Mouse (Mus musculus): ENCODE results near the gene Cars. TPM values are rescaled to one million over a fixed set of nuclear protein-coding genes. Genes with fewer than 3 reads are reported as not detected.
"Not testable (repeated sequence)": the region's sequence is repeated elsewhere in the genome, so short reads cannot be mapped to it uniquely, and the experiment has no call there.

Gene Cars
- polyA plus RNA-seq (2015; fragmentation: Nextera tagmentation; extraction: Ambion mirVana): 80.5 and 89.3 TPM in 2 replicates

- Histone ChIP-seq H3K9ac (replicated peaks; ENCODE audit: low read depth, low read length) (peak within 1 kb of the TSS; percentile 94), H3K27me3 (replicated peaks; ENCODE audit: control insufficient read depth, insufficient read depth, low read length) (no peaks in the 10 kb centered on the region)
- ATAC-seq: peak; percentile 99
Measured at GRCm38 (mm10) chr7:143599428-143600230, at the start of gene Cars. TSS of gene Cars (minus strand) at chr7:143600090.

GRCm38 (mm10) chr7:143649034-143649768 is 49.3 kb upstream of the Cars start, which contains the start of gene Tnfrsf22:
TSS of gene Tnfrsf22 (minus strand) at chr7:143649661.
- H3K9me3 ChIP-seq (ENCODE audit: control insufficient read depth, low read length): no peaks in the 10 kb centered on the region
- H3K27me3 ChIP-seq (replicated peaks; ENCODE audit: control insufficient read depth, insufficient read depth, low read length): no peaks in the 10 kb centered on the region
- peak; percentile 100 for ATAC-seq
- H3K9ac ChIP-seq (replicated peaks; ENCODE audit: low read depth, low read length): peak within 1 kb of the TSS; percentile 73
- WGBS: 1% methylated on average over 39 of the region's 39 CpGs
- H3K36me3 ChIP-seq (ENCODE audit: control insufficient read depth, insufficient read depth): no peaks in the 10 kb centered on the region
- peak within 1 kb of the TSS; percentile 81 for H3K4me3 ChIP-seq (replicated peaks; ENCODE audit: low read length)
- no peak within 1 kb of the TSS for H3K27ac ChIP-seq (ENCODE audit: low read length)
- H3K4me2 ChIP-seq (ENCODE audit: low read length): peak within 1 kb of the TSS; percentile 91
- peaks cover 2% of the 10 kb centered on the region; the same call in 1 of the 2 replicates for H3K4me1 ChIP-seq (replicated peaks; ENCODE audit: control insufficient read depth, insufficient read depth, low read length)

More at GRCm38 (mm10) chr7:143599428-143600230, at the start of gene Cars:
- Histone ChIP-seq H3K27ac (ENCODE audit: low read length) (peak within 1 kb of the TSS; percentile 67; the same call in 1 of the 2 replicates), H3K36me3 (ENCODE audit: control insufficient read depth, insufficient read depth) (no peaks in the 10 kb centered on the region), H3K4me2 (ENCODE audit: low read length) (peak within 1 kb of the TSS; percentile 93), H3K4me1 (replicated peaks; ENCODE audit: control insufficient read depth, insufficient read depth, low read length) (peaks cover 20% of the 10 kb centered on the region), H3K4me3 (replicated peaks; ENCODE audit: low read length) (peak within 1 kb of the TSS; percentile 59), H3K9me3 (ENCODE audit: control insufficient read depth, low read length) (no peaks in the 10 kb centered on the region)
- 2% methylated on average over 35 of the region's 35 CpGs for WGBS

DNA sequence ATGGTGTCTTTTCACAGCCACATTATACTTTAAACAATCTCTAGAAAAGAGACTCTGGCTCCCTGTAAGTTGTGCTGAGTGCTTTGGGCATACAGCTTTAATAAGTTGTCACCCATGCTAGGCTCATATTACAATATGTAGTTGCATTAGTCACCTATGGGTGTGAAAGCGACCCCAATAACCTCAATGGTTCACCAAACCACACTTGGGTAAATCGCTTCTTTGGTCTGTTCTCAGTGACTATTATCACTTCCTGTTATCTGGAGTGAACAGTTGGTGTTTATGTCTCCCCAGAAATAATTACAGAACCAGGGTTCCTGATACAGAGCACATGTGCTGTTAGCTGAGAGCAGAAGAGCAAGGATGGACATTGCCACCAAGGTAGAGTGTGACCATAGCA is 44.1 kb upstream of the Cars start:
- not testable (repeated sequence) for H3K4me1 ChIP-seq (replicated peaks; ENCODE audit: control insufficient read depth, insufficient read depth, low read length); H3K9ac ChIP-seq (replicated peaks; ENCODE audit: low read depth, low read length); H3K4me3 ChIP-seq (replicated peaks; ENCODE audit: low read length); H3K4me2 ChIP-seq (ENCODE audit: low read length); H3K27ac ChIP-seq (ENCODE audit: low read length); ATAC-seq; H3K9me3 ChIP-seq (ENCODE audit: control insufficient read depth, low read length); H3K27me3 ChIP-seq (replicated peaks; ENCODE audit: control insufficient read depth, insufficient read depth, low read length); H3K36me3 ChIP-seq (ENCODE audit: control insufficient read depth, insufficient read depth)
- WGBS: 86% methylated on average over 2 of the region's 2 CpGs

DNA sequence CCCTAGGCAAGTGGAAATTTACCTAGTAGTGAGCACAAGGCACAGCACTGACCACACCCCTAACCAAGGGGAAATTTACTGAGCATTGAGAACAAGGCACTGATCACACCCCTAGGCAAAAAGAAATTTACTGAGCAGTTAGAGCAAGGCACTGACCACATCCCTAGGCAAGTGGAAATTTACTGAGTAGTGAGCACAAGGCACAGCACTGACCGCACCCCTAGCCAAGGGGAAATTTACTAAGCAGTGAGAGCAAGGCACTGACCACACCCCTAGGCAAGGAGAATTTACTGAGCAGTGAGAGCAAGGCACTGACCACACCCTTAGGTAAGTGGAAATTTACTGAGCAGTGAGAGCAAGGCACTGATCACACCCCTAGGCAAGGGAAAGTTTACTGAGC is 36.8 kb upstream of the Cars start:
- Histone ChIP-seq H3K4me2 (ENCODE audit: low read length) (no peak overlapping the region), H3K36me3 (ENCODE audit: control insufficient read depth, insufficient read depth) (no peaks in the 10 kb centered on the region), H3K27me3 (replicated peaks; ENCODE audit: control insufficient read depth, insufficient read depth, low read length) (no peaks in the 10 kb centered on the region), H3K4me1 (replicated peaks; ENCODE audit: control insufficient read depth, insufficient read depth, low read length) (no peaks in the 10 kb centered on the region), H3K9ac (replicated peaks; ENCODE audit: low read depth, low read length) (no peak overlapping the region), H3K27ac (ENCODE audit: low read length) (no peak overlapping the region), H3K4me3 (replicated peaks; ENCODE audit: low read length) (no peak overlapping the region), H3K9me3 (ENCODE audit: control insufficient read depth, low read length) (no peaks in the 10 kb centered on the region)
- WGBS: 96% methylated on average over 1 of the region's 1 CpGs
- no peak for ATAC-seq

- ATAC-seq: no peak
- no peak overlapping the region for H3K4me2 ChIP-seq (ENCODE audit: low read length)
- no peak overlapping the region for H3K9ac ChIP-seq (replicated peaks; ENCODE audit: low read depth, low read length)
- no peaks in the 10 kb centered on the region for H3K9me3 ChIP-seq (ENCODE audit: control insufficient read depth, low read length)
- H3K27me3 ChIP-seq (replicated peaks; ENCODE audit: control insufficient read depth, insufficient read depth, low read length): no peaks in the 10 kb centered on the region
- 72% methylated on average over 2 of the region's 2 CpGs for WGBS
- H3K4me1 ChIP-seq (replicated peaks; ENCODE audit: control insufficient read depth, insufficient read depth, low read length): no peaks in the 10 kb centered on the region
- no peak overlapping the region for H3K4me3 ChIP-seq (replicated peaks; ENCODE audit: low read length)
- H3K36me3 ChIP-seq (ENCODE audit: control insufficient read depth, insufficient read depth): no peaks in the 10 kb centered on the region
- no peak overlapping the region for H3K27ac ChIP-seq (ENCODE audit: low read length)
Measured at GRCm38 (mm10) chr7:143631503-143631902, 31.6 kb upstream of the Cars start.

GRCm38 (mm10) chr7:143629501-143629900 is 29.6 kb upstream of the Cars start:
- Histone ChIP-seq H3K27ac (ENCODE audit: low read length) (no peak overlapping the region), H3K4me2 (ENCODE audit: low read length) (no peak overlapping the region), H3K4me3 (replicated peaks; ENCODE audit: low read length) (no peak overlapping the region), H3K36me3 (ENCODE audit: control insufficient read depth, insufficient read depth) (no peaks in the 10 kb centered on the region), H3K9ac (replicated peaks; ENCODE audit: low read depth, low read length) (no peak overlapping the region), H3K27me3 (replicated peaks; ENCODE audit: control insufficient read depth, insufficient read depth, low read length) (no peaks in the 10 kb centered on the region), H3K4me1 (replicated peaks; ENCODE audit: control insufficient read depth, insufficient read depth, low read length) (no peaks in the 10 kb centered on the region), H3K9me3 (ENCODE audit: control insufficient read depth, low read length) (no peaks in the 10 kb centered on the region)
- WGBS: 66% methylated on average over 1 of the region's 1 CpGs
- no peak for ATAC-seq

DNA sequence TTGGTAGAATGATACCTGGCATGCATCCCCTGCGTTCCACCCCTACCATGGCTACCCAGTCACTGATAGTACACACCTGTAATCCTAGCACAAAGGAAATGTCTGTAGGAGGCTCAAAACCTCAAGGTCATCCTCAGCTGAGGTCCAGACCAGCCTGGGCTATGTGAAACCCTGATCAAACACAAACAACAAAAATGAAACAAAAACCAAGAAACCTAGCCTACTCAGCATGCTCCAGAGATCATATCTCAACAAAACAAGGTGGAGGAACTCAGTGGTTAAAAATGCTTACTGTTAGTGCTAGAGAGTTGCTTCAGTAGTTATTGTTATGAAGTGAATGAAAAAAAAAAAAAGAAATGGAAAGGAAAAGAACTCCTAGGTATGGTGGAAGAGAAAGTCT is 28.6 kb upstream of the Cars start, which contains the start of gene Tnfrsf26:
Gene Tnfrsf26 (minus strand): TSS at position 183 of the 400 bp plus-strand sequence.
- Histone ChIP-seq H3K9me3 (ENCODE audit: control insufficient read depth, low read length) (no peaks in the 10 kb centered on the region), H3K9ac (replicated peaks; ENCODE audit: low read depth, low read length) (no peak within 1 kb of the TSS), H3K27me3 (replicated peaks; ENCODE audit: control insufficient read depth, insufficient read depth, low read length) (no peaks in the 10 kb centered on the region), H3K4me1 (replicated peaks; ENCODE audit: control insufficient read depth, insufficient read depth, low read length) (no peaks in the 10 kb centered on the region), H3K4me3 (replicated peaks; ENCODE audit: low read length) (no peak within 1 kb of the TSS), H3K27ac (ENCODE audit: low read length) (no peak within 1 kb of the TSS), H3K4me2 (ENCODE audit: low read length) (no peak within 1 kb of the TSS), H3K36me3 (ENCODE audit: control insufficient read depth, insufficient read depth) (no peaks in the 10 kb centered on the region)
- ATAC-seq: no peak
- 96% methylated on average over 1 of the region's 1 CpGs for WGBS

DNA sequence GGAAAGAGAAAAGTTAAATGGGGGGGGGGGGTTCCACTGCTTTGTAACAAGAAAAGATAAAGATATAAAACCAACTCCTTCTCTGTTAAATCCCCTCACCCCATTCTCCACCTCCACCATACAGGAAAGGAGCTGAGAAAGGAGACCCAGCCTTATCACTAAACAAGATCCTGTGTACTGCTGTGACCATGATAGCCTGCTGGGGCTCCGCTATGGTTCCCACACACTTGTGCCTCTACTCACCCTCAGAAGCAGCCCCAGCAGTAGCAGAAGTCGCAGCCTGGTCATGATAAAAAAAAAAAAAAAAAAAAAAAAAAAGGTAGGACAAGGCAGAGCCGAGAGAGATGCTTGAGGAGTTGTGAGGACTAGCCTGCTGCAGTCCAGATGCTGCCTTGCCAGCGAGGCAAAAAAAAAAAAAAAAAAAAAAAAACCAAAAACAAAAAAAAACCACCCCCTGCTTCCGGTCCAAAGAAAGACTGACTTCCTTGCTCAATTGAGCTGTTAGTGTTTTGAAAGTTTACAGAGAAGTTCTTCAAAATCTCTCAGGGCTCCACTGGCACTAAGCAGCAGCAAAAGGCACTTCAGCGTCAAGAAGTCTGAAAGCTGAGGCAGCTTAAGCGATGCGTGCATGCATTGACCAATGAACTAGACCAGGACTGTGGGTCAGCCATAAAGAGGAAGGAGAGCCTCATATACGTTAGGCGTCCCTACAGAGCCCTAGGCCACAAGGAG is 27.8 kb upstream of the Cars start:
- Histone ChIP-seq H3K9ac (replicated peaks; ENCODE audit: low read depth, low read length) (no peak overlapping the region), H3K4me1 (replicated peaks; ENCODE audit: control insufficient read depth, insufficient read depth, low read length) (no peaks in the 10 kb centered on the region), H3K9me3 (ENCODE audit: control insufficient read depth, low read length) (no peaks in the 10 kb centered on the region), H3K4me3 (replicated peaks; ENCODE audit: low read length) (no peak overlapping the region), H3K4me2 (ENCODE audit: low read length) (no peak overlapping the region), H3K27me3 (replicated peaks; ENCODE audit: control insufficient read depth, insufficient read depth, low read length) (no peaks in the 10 kb centered on the region), H3K27ac (ENCODE audit: low read length) (no peak overlapping the region), H3K36me3 (ENCODE audit: control insufficient read depth, insufficient read depth) (no peaks in the 10 kb centered on the region)
- 61% methylated on average over 10 of the region's 10 CpGs for WGBS
- ATAC-seq: no peak

DNA sequence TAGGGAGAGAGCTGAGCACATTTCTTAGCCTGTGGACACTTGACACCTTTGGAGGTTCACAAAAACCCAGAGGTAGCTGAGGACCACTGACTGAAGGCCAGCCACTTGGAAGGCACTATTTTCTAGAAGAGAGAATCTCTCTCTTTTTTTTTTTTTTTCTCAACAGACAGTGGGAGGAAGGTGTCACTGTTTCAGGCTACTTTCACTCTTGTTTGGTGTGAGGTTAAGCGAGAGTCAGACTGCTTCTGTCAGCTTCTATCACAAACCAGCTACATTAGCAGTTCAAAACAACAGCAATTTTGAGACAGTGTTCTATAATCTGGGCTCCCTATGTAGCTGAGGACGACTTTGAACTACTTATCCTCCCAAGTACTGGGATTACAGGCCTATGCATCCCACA is 26.3 kb upstream of the Cars start:
- no peak for ATAC-seq
- Histone ChIP-seq H3K9ac (replicated peaks; ENCODE audit: low read depth, low read length) (no peak overlapping the region), H3K27ac (ENCODE audit: low read length) (no peak overlapping the region), H3K4me3 (replicated peaks; ENCODE audit: low read length) (no peak overlapping the region), H3K36me3 (ENCODE audit: control insufficient read depth, insufficient read depth) (no peaks in the 10 kb centered on the region), H3K4me1 (replicated peaks; ENCODE audit: control insufficient read depth, insufficient read depth, low read length) (no peaks in the 10 kb centered on the region), H3K27me3 (replicated peaks; ENCODE audit: control insufficient read depth, insufficient read depth, low read length) (no peaks in the 10 kb centered on the region), H3K4me2 (ENCODE audit: low read length) (no peak overlapping the region), H3K9me3 (ENCODE audit: control insufficient read depth, low read length) (no peaks in the 10 kb centered on the region)
- WGBS: 64% methylated on average over 2 of the region's 2 CpGs
